Mouse (Mus musculus): ENCODE measurements around the gene Calcb.
"Not testable (repeated sequence)": the region's sequence is repeated elsewhere in the genome, so short reads cannot be mapped to it uniquely, and the experiment has no call there.

Gene Calcb

DNA sequence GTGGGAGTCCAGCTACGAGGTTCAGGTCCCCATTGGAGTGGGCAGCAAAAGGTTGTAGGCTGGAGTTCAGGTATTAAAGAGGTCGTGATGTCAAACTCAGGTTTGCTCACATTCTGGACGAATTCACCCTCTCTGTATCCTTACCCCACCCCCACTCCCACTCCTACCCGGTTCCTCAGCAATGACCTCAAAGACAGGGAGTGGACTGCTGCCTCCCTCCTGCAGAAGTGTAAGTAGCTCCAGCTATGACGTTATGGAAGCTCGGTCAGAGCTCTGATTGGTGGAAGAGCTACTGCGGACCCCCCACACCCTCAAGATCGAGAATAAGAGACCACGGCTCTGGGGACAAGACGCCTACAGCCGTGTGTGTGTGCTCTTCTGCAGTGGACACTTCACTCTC, at the start of gene Calcb:
Gene Calcb, plus strand, starts transcription at position 344 of the 400 bp plus-strand sequence.
- DNase-seq = no peak

GRCm38 (mm10) chr7:114671405-114671804, 47.0 kb upstream of the Calcb start:
- DNase-seq = no peak

GRCm38 (mm10) chr7:114672697-114673096, 45.7 kb upstream of the Calcb start:
- DNase-seq = no peak

DNA sequence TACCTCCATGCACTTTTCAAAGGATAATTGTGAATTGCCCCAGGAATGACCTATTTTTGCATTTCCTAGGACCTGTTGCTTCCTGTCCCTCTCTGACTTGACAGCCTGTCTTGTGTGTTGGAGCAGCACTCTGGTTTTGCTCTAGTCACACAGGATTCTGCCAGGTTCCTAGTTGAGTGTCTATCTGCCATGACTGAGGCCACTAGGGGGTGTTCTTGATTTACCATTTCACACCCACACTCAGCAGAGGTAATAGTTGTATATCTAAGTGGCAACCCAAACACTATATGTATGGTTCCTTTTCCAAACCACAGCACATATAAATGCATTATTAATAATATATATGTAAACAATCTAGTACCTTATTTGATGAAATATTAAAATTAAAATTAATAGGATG, 26.1 kb upstream of the Calcb start:
- no peak for DNase-seq

- DNase-seq = no peak
Observed at GRCm38 (mm10) chr7:114700871-114701270, 17.6 kb upstream of the Calcb start.

DNA sequence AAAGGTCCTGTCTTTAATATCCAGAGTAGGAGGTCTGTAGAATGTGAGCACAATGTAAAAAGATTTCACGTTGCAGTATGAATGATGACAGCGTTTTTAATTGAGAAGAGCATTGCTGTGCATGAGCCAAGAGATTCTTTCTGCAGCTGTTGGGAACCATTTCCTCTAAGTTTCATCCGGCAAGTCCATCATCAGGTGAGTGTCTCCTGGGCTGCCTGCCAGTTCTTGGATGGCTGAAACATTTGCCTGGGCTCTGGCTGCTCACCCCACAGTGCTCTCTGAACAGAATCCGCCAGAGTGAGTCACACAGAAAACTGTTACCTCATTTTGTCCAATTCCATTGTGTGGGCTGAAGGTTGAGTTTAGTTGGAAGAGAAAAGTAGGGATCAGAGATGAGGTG, 11.7 kb upstream of the Calcb start:
- DNase-seq = no peak

DNA sequence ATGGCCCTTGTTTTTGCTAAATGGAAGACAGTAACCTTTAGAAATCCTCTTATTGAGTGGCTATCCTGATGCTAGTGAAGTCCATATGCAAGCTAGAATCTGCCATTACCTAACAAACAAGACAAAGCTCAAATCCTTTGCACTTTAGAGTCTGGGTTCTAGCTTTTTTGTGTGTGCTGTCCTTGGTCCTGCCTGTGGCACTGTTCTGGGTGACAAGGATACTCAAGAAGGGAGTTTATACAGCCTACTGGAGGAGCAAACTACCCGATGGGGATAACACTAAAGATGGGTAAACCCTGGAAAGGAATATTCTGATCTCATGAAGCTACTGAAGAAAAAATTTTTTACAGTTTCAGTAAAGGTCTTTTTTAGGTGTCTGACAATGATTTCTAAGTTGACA, 11.0 kb upstream of the Calcb start:
- DNase-seq = no peak

DNA sequence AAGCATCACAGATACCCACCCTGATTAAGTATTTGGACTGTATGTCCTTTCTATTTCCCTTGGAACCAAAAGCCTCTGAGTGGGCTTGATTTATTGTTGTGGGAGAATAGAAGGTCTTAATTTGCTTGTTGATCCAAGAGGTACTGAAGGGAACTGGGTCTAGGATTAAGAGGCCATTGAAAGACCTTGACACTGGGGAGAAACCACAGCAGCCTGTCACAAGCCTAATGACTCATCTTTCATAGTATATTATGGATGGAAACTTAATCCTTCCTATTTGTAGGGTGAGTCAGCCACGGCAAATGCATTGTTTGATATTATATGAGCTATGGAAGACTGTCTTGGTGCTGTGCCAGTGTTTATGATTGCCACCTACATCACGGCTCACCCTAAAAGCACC, 8.0 kb upstream of the Calcb start:
- no peak for DNase-seq

GRCm38 (mm10) chr7:114712523-114712922, 5.9 kb upstream of the Calcb start:
- DNase-seq = no peak

- DNase-seq = peak in 1 of 2 experiments; percentile 22
Observed at GRCm38 (mm10) chr7:114719381-114720131, 1.1 kb downstream of the Calcb start.

- DNase-seq = not testable (repeated sequence)
Observed at GRCm38 (mm10) chr7:114729696-114730095, 11.3 kb downstream of the Calcb start.

DNA sequence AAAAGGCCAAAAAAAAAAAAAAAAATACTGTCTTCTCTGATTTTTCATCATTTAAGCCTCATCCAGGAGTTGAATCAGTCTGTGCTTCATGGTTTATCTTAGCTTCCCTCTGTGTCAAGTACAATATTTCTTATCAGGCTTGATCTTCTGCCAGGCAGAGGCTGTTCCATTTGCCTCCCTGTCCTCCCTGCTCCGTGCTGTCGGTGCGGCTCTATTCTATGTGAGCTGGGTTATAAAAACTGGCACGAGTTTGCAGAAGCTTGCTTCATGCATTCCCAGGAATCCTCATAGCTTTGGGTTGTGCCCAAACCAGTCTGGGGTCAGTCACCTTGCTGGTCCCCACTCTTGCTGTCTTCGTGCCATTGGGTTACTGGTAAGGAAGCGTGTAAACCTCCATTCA, 12.7 kb downstream of the Calcb start:
- no peak for DNase-seq

DNA sequence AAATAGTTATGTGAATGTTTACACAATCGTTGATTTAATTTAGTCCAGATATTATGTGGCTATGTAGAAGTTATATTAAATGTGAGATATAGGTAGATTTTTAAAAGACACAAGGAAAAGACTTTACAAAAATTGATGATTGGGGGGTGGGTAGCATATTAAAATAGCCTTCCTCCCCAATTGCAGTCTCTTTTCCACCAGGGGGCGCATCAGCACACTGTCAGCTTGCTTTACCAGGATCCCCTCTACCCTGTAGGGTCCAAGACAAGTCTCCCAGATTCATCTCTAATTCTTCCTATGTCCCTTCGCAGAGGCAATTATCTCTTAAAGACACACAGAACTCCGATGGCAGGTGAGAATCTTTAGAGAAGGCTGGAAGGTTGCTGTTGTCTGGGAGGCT, 13.3 kb downstream of the Calcb start:
- not testable (repeated sequence) for DNase-seq

DNA sequence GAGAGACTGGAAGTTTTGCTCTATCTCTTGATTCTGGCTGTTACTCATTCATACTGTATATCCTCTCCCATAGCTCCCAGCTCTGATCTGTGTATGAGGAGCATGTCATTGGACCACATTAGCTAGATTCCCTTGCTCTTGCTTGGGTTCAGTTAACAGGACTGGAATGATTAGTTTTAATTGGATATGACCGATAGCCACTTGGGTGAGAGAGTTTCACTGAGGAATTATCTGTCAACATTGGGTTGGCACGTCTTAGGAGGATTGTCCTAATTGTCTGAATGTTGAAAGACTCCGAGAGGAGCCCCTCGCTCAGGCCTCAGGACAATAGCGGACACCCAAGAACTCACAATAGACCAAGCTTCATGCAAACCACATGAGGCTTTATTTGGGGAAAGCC, 17.8 kb downstream of the Calcb start:
- DNase-seq = no peak

- DNase-seq = no peak
Observed at GRCm38 (mm10) chr7:114738166-114738565, 19.7 kb downstream of the Calcb start.

DNA sequence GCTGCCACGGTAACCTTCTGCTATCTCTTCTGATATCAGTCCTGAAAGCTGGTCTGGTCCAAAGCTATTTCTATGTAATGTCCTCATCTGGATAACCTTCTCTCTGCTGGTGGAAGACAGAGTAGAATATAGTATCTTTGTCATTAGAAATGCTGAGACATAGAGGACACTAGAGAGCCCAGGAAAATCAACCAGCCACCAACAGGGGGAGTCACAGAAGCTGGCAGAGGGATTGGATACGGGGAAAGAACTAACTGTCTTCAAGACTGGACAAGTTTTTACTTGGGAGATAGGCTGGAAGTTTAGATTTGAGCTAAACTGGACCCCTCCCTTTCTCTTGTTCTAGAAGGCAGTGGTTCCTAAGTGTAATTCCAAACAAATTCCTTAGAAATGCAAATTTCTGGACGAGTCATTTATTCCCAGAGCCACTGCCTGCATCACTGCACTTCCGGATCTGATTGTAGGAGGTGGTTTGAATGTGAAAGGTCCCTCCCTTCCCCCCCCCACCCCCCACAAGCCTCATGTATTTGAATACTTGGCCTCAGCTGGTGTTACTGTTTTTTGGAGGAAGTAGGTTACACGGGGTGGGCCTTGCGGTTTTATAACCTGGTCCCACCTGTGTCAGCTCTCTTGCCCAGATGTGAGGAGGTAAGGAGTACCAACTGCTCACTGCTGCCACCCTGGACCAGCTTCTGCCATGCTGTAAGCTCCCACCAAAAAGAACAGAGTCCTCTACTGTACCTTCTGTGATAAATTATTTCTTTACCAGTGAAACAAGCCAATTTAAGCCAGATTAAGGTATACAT, 22.1 kb downstream of the Calcb start:
- DNase-seq = peak; percentile 36 to 59

GRCm38 (mm10) chr7:114743022-114743780, 24.8 kb downstream of the Calcb start, which contains the start of gene Insc:
Insc (plus strand) TSS chr7:114743694.
- no peak for DNase-seq

DNA sequence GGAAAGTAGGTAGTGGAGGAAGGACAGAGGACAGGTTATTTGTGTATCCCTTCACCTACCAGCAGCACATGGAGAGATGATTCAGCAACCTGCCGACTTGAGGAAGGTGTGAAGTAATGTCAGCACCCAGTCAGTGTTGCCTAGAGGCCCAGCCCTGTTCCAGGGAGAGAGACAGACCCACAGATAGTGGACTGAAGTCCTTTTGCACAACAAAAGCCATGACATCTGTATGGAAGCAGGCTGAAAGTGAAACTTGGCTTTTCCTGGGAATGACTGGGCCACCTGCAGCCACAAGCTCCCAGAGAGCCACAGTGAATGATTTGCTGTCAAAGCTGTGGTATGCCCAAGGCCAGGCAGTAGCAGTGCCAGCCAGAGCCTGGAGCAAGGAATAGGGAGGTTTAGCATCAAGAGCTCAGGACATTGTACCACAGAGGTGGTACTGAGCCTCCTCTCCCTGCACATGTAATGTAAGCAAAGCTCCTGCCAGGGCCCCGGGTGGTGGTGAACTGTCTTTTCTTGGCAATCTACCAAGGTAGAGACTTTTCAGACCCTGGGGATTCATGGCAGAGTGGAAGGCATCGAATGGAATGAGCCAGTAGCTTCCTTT, 26.3 kb downstream of the Calcb start:
- DNase-seq = no peak

DNA sequence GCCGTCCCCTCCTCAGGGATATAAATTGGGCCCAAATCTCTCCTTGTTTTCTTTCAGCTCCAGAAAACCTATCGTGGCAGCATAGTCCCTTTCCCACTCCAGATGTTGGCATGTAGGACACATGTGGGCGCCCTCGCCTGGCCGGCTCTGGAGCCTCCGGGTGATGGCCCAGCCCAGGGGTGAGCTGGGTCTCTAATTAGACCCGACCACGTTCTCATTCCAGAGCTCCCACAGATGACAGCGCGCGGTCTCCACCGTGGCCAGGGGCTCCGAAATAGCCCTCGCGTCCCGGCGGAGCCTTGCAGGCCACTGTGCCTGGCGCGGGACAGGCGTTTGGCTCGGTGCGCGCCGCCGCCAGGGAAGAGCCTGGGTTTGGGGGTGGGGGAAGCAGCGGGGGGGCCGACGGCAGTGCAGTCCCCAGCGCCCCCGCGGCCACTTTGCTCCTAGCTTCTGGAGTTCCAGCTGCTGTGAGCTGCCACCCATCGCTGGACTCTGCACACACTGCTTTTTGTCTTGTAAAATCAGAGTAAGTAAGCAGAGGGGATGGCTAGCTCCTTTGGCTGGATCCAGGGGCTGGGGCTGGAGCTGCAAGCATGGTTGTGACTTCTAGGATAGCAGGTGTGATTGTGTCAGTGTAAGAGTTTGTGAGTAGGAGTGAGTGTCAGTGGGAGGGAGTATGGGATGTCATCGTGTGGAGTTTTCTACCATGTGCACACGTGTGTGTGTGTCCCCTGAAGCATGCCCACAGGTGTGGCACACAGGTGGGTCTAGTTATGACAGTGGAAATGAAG, 27.2 kb downstream of the Calcb start:
- no peak for DNase-seq

DNA sequence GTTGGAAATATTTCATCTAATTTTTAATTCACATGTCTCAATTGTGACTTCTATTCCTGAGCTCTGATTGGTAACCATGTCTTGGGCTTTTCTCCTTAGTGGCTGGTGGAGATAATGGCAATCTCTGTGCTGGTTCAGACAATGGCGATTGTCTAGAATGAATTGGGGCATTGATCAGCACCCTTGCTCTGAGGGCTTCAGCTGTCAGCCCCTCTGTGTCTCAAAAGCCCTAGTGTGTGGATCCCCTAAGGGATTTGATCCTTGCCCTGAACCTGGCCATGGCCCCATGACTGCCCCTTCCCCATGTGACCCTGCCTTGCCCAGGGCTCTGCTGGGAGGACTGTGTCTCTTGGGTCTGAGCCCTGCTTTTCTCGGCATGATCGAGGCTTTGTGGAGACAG, 29.2 kb downstream of the Calcb start:
- no peak for DNase-seq

GRCm38 (mm10) chr7:114748239-114748638, 29.8 kb downstream of the Calcb start:
- no peak for DNase-seq

GRCm38 (mm10) chr7:114753471-114753870, 35.0 kb downstream of the Calcb start:
- no peak for DNase-seq

Data from thymus, adult 18-20 months (tissue).